In the genomic region with DNA sequence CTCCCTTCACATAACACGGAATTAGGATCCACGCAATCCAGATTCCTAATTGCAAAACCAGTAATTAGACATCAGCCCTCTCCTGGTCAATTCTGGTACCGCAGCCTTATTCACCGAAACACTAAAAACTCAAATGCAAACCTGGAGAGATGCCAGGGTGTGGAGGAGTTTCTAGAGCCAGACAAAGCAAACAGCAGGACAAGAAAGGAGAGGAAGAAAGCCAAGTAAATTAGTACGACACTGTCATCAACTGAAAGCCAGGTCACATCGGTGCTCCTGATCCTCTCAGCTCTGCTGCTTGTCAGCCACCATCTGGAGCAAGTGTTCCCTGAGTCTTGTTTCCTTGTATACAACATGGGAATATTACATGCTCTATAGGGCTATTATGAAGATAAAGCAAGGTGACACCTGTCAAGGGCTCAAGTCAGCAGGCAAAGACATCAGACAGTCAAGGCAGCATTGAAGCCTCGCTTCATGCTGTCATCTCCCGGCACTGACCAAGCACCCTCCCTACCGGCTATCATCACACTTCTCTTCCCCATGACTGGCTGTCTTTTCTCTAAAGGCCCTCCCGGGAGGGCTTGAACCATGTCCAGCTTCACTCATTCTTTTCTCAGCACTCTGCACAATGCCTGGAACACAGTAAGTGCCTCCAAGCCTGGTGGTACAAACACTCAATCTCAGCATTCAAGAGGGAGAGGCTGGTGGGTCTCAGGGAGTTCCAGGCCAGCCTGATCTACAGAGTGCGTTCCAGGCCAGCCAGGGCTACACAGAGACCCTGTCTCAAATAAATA, we compare ENCODE assay signal across 9 mouse cellular contexts. TPM values are rescaled to one million over a fixed set of nuclear protein-coding genes. Genes with fewer than 3 reads are reported as not detected.
DNase-seq lines count a peak whose midpoint lies in the region; ATAC-seq lines count a peak whose summit lies in the region.
"Had no signal": no experiment of that assay in that cellular context is flagged by ENCODE, and none has a peak within 500 bp of the region (broad histone marks: within the 10 kb centered on the region; RNA-seq: fewer than 3 reads in every experiment).

No protein-coding gene starts in this region.

- H3K27ac ChIP-seq in hindbrain, embryonic 11.5 days (ENCODE audit: low read depth, low read length), result no peak overlapping the region
- H3K27ac ChIP-seq in hindbrain, embryonic 12.5 days, result no peak overlapping the region
- H3K27ac ChIP-seq in forebrain, embryonic 14.5 days (ENCODE audit: low read depth, low read length), result no peak overlapping the region
- H3K27ac ChIP-seq: neural tube, embryonic 13.5 days had no signal

- H3K9ac ChIP-seq in hindbrain, embryonic 11.5 days (ENCODE audit: low read depth, low read length), result no peak overlapping the region
- H3K9ac ChIP-seq in hindbrain, embryonic 12.5 days, result no peak overlapping the region
- H3K9ac ChIP-seq in forebrain, embryonic 14.5 days (ENCODE audit: low read length), result no peak overlapping the region
- H3K9ac ChIP-seq: neural tube, embryonic 13.5 days had no signal

- H3K4me3 ChIP-seq in hindbrain, embryonic 11.5 days (ENCODE audit: low read depth, low read length), result no peak overlapping the region
- no peak overlapping the region for H3K4me3 ChIP-seq in hindbrain, embryonic 12.5 days
- no peak overlapping the region for H3K4me3 ChIP-seq in forebrain, embryonic 14.5 days (ENCODE audit: low read depth, low read length)
- H3K4me3 ChIP-seq: neural tube, embryonic 13.5 days had no signal

- H3K27me3 ChIP-seq in hindbrain, embryonic 11.5 days (ENCODE audit: control insufficient read depth, insufficient read depth, low read length), result no peaks in the 10 kb centered on the region
- H3K27me3 ChIP-seq in hindbrain, embryonic 12.5 days, result peaks cover 2% of the 10 kb centered on the region; the same call in 1 of the 2 replicates
- no peaks in the 10 kb centered on the region for H3K27me3 ChIP-seq in forebrain, embryonic 14.5 days (replicated peaks; ENCODE audit: control insufficient read depth, insufficient read depth, low read length)

- DNase-seq in hindbrain, embryonic 11.5 days (ENCODE audit: low spot score), result peak; percentile 31
- peak; percentile 73 for DNase-seq in adrenal gland, postnatal 14 days
- DNase-seq in forebrain, embryonic 14.5 days (ENCODE audit: low spot score), result peak; percentile 80
- peak; percentile 62 for DNase-seq in kidney, postnatal 14 days
- peak; percentile 63 for DNase-seq in lung, postnatal 25 days (ENCODE audit: low spot score)
- peak; percentile 16 for DNase-seq in telencephalon, adult 2 months (ENCODE audit: low read depth, low spot score)

- H3K4me2 ChIP-seq in hindbrain, embryonic 11.5 days (replicated peaks; ENCODE audit: low read depth, low read length), result no peak overlapping the region
- H3K4me2 ChIP-seq in hindbrain, embryonic 12.5 days (replicated peaks), result no peak overlapping the region
- H3K4me2 ChIP-seq in forebrain, embryonic 14.5 days (ENCODE audit: low read length), result no peak overlapping the region
- H3K4me2 ChIP-seq: neural tube, embryonic 13.5 days had no signal

- 65% methylated on average over 11 of the region's 11 CpGs for WGBS in hindbrain, embryonic 11.5 days
- WGBS in hindbrain, embryonic 12.5 days, result 62% methylated on average over 11 of the region's 11 CpGs
- WGBS in forebrain, embryonic 14.5 days, result 44% methylated on average over 11 of the region's 11 CpGs

- no peaks in the 10 kb centered on the region for H3K36me3 ChIP-seq in hindbrain, embryonic 11.5 days (ENCODE audit: control insufficient read depth, insufficient read depth, low read length)
- no peaks in the 10 kb centered on the region for H3K36me3 ChIP-seq in hindbrain, embryonic 12.5 days
- no peaks in the 10 kb centered on the region for H3K36me3 ChIP-seq in forebrain, embryonic 14.5 days (ENCODE audit: control insufficient read depth, insufficient read depth, low read length)
- H3K36me3 ChIP-seq: neural tube, embryonic 13.5 days had no signal

- no peak for ATAC-seq in hindbrain, embryonic 11.5 days (ENCODE audit: low FRiP score)
- ATAC-seq in hindbrain, embryonic 12.5 days (ENCODE audit: low FRiP score), result no peak
- peak; percentile 73 for ATAC-seq in CD4-positive, CD25-positive, alpha-beta regulatory T cell, adult 4 months
- ATAC-seq in forebrain, embryonic 14.5 days, result peak; percentile 52; the same call in 1 of the 2 replicates

- no peaks in the 10 kb centered on the region for H3K9me3 ChIP-seq in hindbrain, embryonic 11.5 days (ENCODE audit: control insufficient read depth, low read length)
- H3K9me3 ChIP-seq in hindbrain, embryonic 12.5 days (replicated peaks), result no peaks in the 10 kb centered on the region
- H3K9me3 ChIP-seq in forebrain, embryonic 14.5 days (replicated peaks; ENCODE audit: control insufficient read depth, low read length), result no peaks in the 10 kb centered on the region
- H3K9me3 ChIP-seq: neural tube, embryonic 13.5 days had no signal

- H3K4me1 ChIP-seq in hindbrain, embryonic 11.5 days (replicated peaks; ENCODE audit: control insufficient read depth, insufficient read depth, low read length), result no peaks in the 10 kb centered on the region
- no peaks in the 10 kb centered on the region for H3K4me1 ChIP-seq in hindbrain, embryonic 12.5 days
- H3K4me1 ChIP-seq in forebrain, embryonic 14.5 days (ENCODE audit: control insufficient read depth, insufficient read depth, low read length), result no peaks in the 10 kb centered on the region

RNA-seq across cellular contexts. Expression of a gene that starts 7.5 kb away (rescaled TPM):
- 2.8 and 3.2 TPM in 2 replicates for polyA plus RNA-seq in hindbrain, embryonic 11.5 days (2014; fragmentation: Nextera tagmentation; extraction: Ambion mirVana)
- 3.2 and 3.8 TPM in 2 replicates for polyA plus RNA-seq in hindbrain, embryonic 12.5 days (2016; fragmentation: Nextera tagmentation; extraction: Ambion mirVana)
- 1 to 10 TPM; 1.5 to 2.2 TPM for polyA plus RNA-seq in CD4-positive, CD25-positive, alpha-beta regulatory T cell, adult 4 months (2017; shearing (Covaris generic))
- 42.0 and 51.3 TPM in 2 replicates for total RNA-seq in adrenal gland, postnatal 14 days (2021)
- 2.0 TPM in 2 replicates for polyA plus RNA-seq in forebrain, embryonic 14.5 days (2014; fragmentation: Nextera tagmentation; extraction: Ambion mirVana)

Comparison
In these comparisons a context has a peak if more than half of its experiments do, and no peak if none do; other contexts are left out.
1. ATAC-seq: peak in CD4-positive, CD25-positive, alpha-beta regulatory T cell, adult 4 months (single experiment) and forebrain, embryonic 14.5 days (single experiment); none in hindbrain, embryonic 11.5 days (single experiment) and hindbrain, embryonic 12.5 days (single experiment).
2. DNase-seq: peak in every context shown above with its lines; median percentile 80 in forebrain, embryonic 14.5 days; 73 in adrenal gland, postnatal 14 days; 63 in lung, postnatal 25 days; 62 in kidney, postnatal 14 days; 31 in hindbrain, embryonic 11.5 days; 16 in telencephalon, adult 2 months.